Mouse (Mus musculus): ENCODE results near the gene Fgfr2.

GRCm38 (mm10) chr7:132859042-132859958 is 263.9 kb downstream of the Fgfr2 start, which contains the start of gene Abraxas2:
- no peak for TF ChIP-seq CTCF (IDR thresholded peaks at IDR 0.05; ENCODE audit: low read depth)
- TF ChIP-seq EP300 (IDR thresholded peaks at IDR 0.05; ENCODE audit: low read depth) = no peak

Data from liver, postnatal 0 days (tissue).